Mouse (Mus musculus) G1E (cell line): Measurements from ENCODE around the gene Fas. TPM values are rescaled to one million over a fixed set of nuclear protein-coding genes. Genes with fewer than 3 reads are reported as not detected.

Experiments used
- ATAC-seq: 2 replicates; pipeline ENCODE4 v1.8.0; 2016; ENCODE audit warnings: mild to moderate bottlenecking; ENCODE audit not compliant: insufficient number of reproducible peaks, poor library complexity, low FRiP score, severe bottlenecking; ENCODE audit errors: extremely low read depth
- DNase-seq: peaks from one replicate; pipeline ENCODE4 v3.0.0; 2012; ENCODE audit warnings: low spot score
- H3K27me3 ChIP-seq: 2 replicates; pipeline ENCODE4 v1.6.1; 2012; ENCODE audit warnings: mild to moderate bottlenecking, low read length, inconsistent platforms; ENCODE audit not compliant: insufficient read depth
- H3K36me3 ChIP-seq: replicated peaks from 2 replicates; pipeline ENCODE3; 2012; ENCODE audit warnings: mild to moderate bottlenecking, inconsistent platforms
- H3K4me1 ChIP-seq: 2 replicates; pipeline ENCODE4 v1.6.1; 2012; ENCODE audit warnings: low read depth, low read length, inconsistent platforms, mixed read lengths; ENCODE audit not compliant: insufficient read depth
- H3K4me3 ChIP-seq: 2 replicates; pipeline ENCODE4 v1.5.1; 2012; ENCODE audit warnings: low read depth, mild to moderate bottlenecking, inconsistent platforms, low read length, moderate library complexity, mixed read lengths
- H3K9me3 ChIP-seq: replicated peaks from 2 replicates; pipeline ENCODE4 v1.6.1; 2012; ENCODE audit warnings: inconsistent platforms
- CTCF ChIP-seq: IDR thresholded peaks from 2 replicates; pipeline ENCODE4 v1.5.1; 2012; ENCODE audit warnings: low read depth, low read length, inconsistent platforms, mixed read lengths
- GATA1 ChIP-seq: IDR thresholded peaks from 2 replicates; pipeline ENCODE4 v1.6.1; 2012; ENCODE audit warnings: borderline replicate concordance, low read length, inconsistent platforms, mixed read lengths
- GATA2 ChIP-seq: IDR thresholded peaks from 2 replicates; pipeline ENCODE4 v1.6.1; 2012; ENCODE audit warnings: low read depth, low read length, inconsistent platforms, borderline replicate concordance
- POLR2AphosphoS5 ChIP-seq: IDR thresholded peaks from 2 replicates; pipeline ENCODE4 v1.6.1; 2012; ENCODE audit warnings: low read depth, low read length, inconsistent platforms; ENCODE audit not compliant: insufficient replicate concordance
- TAL1 ChIP-seq: conservative IDR thresholded peaks from 2 replicates; pipeline ENCODE4 v1.6.1; 2012; ENCODE audit warnings: low read depth, low read length, inconsistent platforms, mixed read lengths
- polyA plus RNA-seq: library from polyadenylated mRNA; stranded (reverse); fragments of >175 nt; gene quantifications from 2 replicates; pipeline ENCODE4 v1.2.3, GENCODE M21; 2012
- total RNA-seq, 2 experiments: library from RNA; stranded (forward) in 1 of 2; stranded (reverse) in 1 of 2; fragments of 200-1000 nt in 1 of 2; fragments of >200 nt in 1 of 2; fragmentation: Nextera tagmentation in 1 of 2; gene quantifications; 2 replicates each; pipeline ENCODE4 v1.2.3; 2014 to 2017

The Fas gene
- total and polyA plus RNA-seq, 3 experiments, result not detected

DNA sequence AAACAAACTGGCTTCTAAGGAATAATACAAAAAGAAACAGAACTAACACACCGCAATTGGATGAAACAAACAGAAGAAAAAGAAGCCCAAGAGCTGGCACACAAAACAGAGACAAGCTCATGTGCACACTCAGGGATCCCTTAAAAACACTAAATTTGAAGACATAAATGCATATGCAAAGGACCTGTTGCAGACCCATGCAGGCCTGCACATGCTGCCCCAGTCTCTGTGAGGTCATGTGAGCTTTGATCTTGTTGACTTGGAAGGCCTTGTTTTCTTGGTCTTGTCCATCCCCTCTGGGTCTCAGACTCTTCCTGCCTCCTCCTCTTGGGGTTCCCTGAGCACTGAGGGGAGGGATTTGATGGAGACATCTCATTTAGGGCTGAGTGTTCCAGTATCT is 1.8 kb upstream of the Fas start:
- no peak overlapping the region for H3K4me3 ChIP-seq
- H3K4me1 ChIP-seq, result no peaks in the 10 kb centered on the region
- no peaks in the 10 kb centered on the region for H3K36me3 ChIP-seq
- H3K27me3 ChIP-seq, result 0 out of 2 replicates have a peak, but pooled peaks cover 2% of the 10 kb centered on the region
- H3K9me3 ChIP-seq, result no peaks in the 10 kb centered on the region
- DNase-seq (no peak), ATAC-seq (no peak)
- TF ChIP-seq GATA1 (no peak), TAL1 (no peak), GATA2 (no peak), POLR2AphosphoS5 (no peak), CTCF (no peak)

GRCm38 (mm10) chr19:34290872-34291341 is 441 bp downstream of the Fas start:
- no peaks in the 10 kb centered on the region for H3K9me3 ChIP-seq
- H3K4me3 ChIP-seq, result no peak overlapping the region
- H3K4me1 ChIP-seq, result no peaks in the 10 kb centered on the region
- DNase-seq (no peak), ATAC-seq (no peak)
- no peak for TF ChIP-seq GATA2
- TF ChIP-seq POLR2AphosphoS5, result no peak
- no peak for TF ChIP-seq TAL1
- no peak for TF ChIP-seq GATA1
- no peak for TF ChIP-seq CTCF
- H3K27me3 ChIP-seq, result 0 out of 2 replicates have a peak, but pooled peaks cover 2% of the 10 kb centered on the region
- H3K36me3 ChIP-seq, result no peaks in the 10 kb centered on the region

DNA sequence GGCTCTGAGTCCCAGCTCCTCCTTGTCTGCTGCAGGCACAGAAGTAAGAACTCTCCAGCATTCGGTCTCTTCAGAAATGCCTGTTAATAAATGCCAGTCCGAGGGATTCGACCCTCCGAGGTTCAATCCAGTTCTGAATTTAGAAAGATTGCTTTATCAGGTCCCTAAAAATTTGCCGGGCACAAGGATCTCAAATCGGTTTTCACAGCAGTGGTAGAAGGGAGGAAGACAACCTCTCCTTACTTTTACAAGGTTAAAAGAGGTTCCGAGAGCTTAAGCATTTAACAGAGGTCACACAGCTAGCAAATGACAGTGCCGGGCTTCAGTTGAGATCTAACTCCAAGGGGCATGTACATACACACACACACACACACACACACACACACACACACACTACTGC is 913 bp downstream of the Fas start:
- no peaks in the 10 kb centered on the region for H3K36me3 ChIP-seq
- H3K4me1 ChIP-seq, result no peaks in the 10 kb centered on the region
- DNase-seq, result no peak
- H3K27me3 ChIP-seq, result 0 out of 2 replicates have a peak, but pooled peaks cover 2% of the 10 kb centered on the region
- H3K9me3 ChIP-seq, result no peaks in the 10 kb centered on the region
- ATAC-seq, result no peak
- TF ChIP-seq CTCF, result no peak
- no peak for TF ChIP-seq TAL1
- TF ChIP-seq POLR2AphosphoS5, result no peak
- TF ChIP-seq GATA2, result no peak
- H3K4me3 ChIP-seq, result no peak overlapping the region

- DNase-seq (no peak), ATAC-seq (no peak)
- H3K9me3 ChIP-seq, result no peaks in the 10 kb centered on the region
- H3K4me1 ChIP-seq, result no peaks in the 10 kb centered on the region
- no peaks in the 10 kb centered on the region for H3K36me3 ChIP-seq
- TF ChIP-seq CTCF, result no peak
- TF ChIP-seq GATA1, result no peak
- TF ChIP-seq GATA2, result no peak
- no peak for TF ChIP-seq POLR2AphosphoS5
- TF ChIP-seq TAL1, result no peak
- 0 out of 2 replicates have a peak, but pooled peaks cover 2% of the 10 kb centered on the region for H3K27me3 ChIP-seq
- no peak overlapping the region for H3K4me3 ChIP-seq
Observed at GRCm38 (mm10) chr19:34291956-34292355, 1.5 kb downstream of the Fas start.

GRCm38 (mm10) chr19:34292701-34293100 is 2.2 kb downstream of the Fas start:
- DNase-seq (no peak), ATAC-seq (no peak)
- Histone ChIP-seq H3K4me3 (no peak overlapping the region), H3K9me3 (no peaks in the 10 kb centered on the region), H3K4me1 (no peaks in the 10 kb centered on the region), H3K36me3 (no peaks in the 10 kb centered on the region), H3K27me3 (0 out of 2 replicates have a peak, but pooled peaks cover 2% of the 10 kb centered on the region)
- TF ChIP-seq CTCF, result no peak
- TF ChIP-seq TAL1, result no peak
- TF ChIP-seq GATA2, result no peak
- TF ChIP-seq POLR2AphosphoS5, result no peak
- TF ChIP-seq GATA1, result no peak

DNA sequence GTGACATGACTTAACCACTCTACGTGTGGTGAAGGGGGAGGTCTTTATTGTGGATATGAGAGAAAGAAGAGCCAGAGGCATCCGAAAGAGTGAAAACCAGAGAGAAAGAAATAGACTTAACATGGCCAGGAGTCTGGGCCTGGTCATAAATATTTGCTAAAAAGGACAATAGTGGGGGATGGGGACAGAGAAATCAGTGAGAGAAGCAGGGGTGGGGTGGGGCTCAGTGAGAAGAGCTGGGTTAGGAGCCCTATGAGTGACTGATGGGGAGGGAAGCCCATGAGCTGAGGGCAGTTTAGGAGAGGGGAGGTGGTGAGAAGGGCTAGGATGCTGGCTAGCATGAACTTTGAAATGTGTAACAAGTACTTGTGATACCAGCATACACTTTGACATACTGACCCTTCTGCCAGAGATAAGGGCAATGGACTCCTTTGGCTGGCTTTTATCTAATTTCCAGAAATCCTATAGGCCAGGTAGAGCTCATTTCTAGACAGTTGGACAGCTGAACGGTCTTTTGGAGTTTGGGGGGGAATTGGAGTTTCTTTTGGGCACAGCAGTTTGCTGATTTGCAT is 3.0 kb downstream of the Fas start:
- H3K36me3 ChIP-seq, result no peaks in the 10 kb centered on the region
- no peaks in the 10 kb centered on the region for H3K4me1 ChIP-seq
- H3K4me3 ChIP-seq, result no peak overlapping the region
- DNase-seq (no peak), ATAC-seq (no peak)
- no peaks in the 10 kb centered on the region for H3K9me3 ChIP-seq
- H3K27me3 ChIP-seq, result 0 out of 2 replicates have a peak, but pooled peaks cover 2% of the 10 kb centered on the region
- no peak for TF ChIP-seq TAL1
- no peak for TF ChIP-seq CTCF
- TF ChIP-seq GATA1, result no peak
- no peak for TF ChIP-seq GATA2
